Mouse (Mus musculus) cerebellum, adult 11-12 months (tissue): ENCODE results near the gene Cer1.
A peak's percentile ranks its signal among the peaks of the same experiment; 100 is the strongest.

Experiments
- DNase-seq: peaks from one replicate; pipeline ENCODE4 v3.0.0; 2022

Gene Cer1

DNA sequence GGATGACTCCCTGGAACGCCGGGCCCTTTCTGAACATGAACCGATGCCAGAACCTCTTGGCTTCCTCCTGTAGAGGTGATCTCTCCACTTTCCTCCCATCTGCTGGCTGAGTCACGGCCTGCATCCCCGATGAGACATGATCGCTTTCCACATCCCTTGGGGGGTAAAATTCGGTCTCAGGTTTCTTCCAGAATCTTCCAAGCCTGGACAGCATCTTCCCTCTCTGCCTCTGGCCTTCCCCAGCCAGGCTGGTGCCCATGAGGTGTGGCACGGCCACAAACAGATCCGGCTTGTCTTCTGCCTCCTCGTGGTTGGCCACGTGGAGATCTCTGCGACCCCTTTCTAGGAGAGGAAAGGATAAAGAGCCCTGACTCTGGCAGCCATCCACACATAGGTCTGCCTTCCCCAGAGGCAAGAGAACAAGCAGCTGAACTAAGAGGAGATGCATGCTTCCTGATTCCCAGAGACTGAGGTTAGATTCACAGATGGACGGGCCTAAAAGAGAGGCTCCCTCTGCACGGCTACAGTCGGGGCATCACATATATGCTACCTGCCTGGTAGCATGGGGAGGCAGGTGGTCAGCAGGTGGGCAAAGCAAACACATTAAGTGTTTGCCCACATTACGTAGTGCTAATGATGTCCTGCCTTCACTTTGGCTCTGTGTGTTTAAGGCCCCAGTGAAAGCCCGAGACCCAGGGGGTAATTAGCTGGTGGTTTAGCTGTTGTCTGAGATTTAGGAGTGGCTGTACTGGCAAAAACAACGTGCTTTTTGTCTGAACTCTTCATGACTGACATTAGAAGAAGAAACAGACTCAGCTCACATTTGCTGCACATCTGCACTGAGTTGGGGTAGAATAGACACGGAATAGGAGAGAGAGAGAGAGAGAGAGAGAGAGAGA is at the start of gene Cer1:
TSS of gene Cer1 (minus strand) at position 513 of the 899 bp plus-strand sequence.
- peak; percentile 64 for DNase-seq

- peak; percentile 36 for DNase-seq
These were observed 49.4 kb upstream of the Cer1 start for GRCm38 (mm10) chr4:82934308-82934707.

- peak; percentile 68 for DNase-seq
These were observed 48.8 kb upstream of the Cer1 start for GRCm38 (mm10) chr4:82933698-82934210.

DNA sequence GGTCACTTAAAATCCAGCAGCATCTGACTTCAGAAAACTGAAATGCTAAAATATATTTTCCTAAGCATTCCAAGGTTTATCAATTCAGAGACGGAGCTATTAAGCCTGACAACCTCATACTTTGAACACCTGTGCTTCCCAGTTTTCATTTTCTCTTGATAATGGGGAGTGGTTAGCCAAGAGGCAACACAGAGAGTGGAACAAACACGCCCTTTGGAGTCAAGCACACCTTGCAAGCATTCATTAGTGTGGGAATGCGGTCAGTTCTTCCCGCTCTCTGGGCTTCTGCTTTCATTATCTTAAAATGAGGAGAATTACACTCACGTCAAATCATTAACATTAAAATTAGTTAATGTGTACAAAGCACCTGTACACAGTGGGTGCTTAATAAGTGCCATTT is 45.1 kb upstream of the Cer1 start:
- no peak for DNase-seq

DNA sequence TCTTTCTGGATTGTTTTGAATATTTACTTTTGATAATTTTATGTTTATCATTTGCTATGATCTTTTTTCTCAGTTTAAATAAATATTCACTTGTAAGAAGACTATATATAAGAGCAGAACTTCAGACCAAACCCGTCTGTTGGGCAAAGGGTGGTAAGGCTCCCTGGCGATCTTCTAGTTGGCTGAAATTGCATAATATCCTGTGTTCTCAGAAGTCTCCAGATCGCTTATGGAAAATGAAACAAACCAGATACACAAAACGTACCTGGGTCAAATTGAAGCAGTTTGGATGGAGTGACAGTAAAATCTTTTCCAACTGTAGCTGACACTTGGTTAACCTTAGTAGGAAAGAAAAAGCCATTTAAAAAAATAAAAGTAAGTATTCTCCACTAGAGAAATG is 37.0 kb upstream of the Cer1 start:
- DNase-seq, result no peak

- DNase-seq, result no peak
These were observed 33.7 kb upstream of the Cer1 start for GRCm38 (mm10) chr4:82918625-82919024.

DNA sequence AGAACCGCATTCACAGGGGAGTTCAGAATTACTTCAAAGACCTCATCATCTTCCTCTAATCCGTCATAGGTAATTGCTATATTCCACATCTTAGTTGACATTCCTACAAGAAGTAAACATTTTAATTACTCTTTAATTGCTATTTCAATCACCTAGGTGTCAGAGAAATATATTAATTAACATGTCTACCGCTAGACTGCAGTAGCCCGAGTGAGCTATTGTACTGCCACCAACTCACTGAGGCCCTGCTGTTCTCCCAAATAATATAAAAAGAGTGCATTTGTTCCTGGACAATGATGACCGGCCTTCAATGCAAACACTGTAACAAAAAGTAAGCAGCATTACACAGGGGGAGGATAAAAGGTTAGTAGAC is 31.7 kb upstream of the Cer1 start:
- DNase-seq, result no peak

DNA sequence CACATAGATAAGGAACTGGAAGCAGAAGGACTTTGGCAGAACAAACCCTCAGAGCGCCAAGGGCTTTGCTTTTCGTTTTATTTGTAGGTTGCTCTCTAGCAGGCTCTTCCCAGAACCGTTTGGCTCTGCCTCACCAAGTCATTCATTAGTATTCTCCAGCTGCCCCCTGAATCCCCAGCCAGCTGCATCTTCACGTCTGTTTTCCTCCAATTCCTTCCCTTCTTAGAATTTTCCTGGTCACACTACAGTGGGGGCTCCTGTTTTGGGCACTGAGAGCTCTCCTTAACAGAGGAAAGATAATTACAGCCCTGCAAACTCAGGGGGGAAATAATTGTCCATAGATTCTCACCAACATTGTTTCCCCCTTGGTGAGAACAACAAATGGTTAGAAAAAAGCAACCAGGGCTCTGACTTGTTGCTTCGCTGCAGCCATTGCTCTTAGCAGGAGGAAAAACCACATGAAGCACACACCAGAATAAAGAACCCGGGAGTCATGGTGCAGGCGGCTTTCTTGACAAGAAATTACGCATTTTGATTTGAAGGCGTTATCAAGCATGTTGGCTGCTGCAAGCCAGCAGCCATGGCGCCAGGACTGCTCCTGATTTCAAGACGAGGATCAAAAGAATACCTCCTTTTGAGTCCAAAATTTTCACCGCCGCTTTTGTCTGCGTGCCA is 31.2 kb upstream of the Cer1 start:
- DNase-seq, result no peak

GRCm38 (mm10) chr4:82915576-82915975 is 30.6 kb upstream of the Cer1 start:
- no peak for DNase-seq

GRCm38 (mm10) chr4:82914601-82915143 is 29.7 kb upstream of the Cer1 start:
- no peak for DNase-seq

- DNase-seq, result no peak
These were observed 10.3 kb upstream of the Cer1 start for GRCm38 (mm10) chr4:82895227-82895626.

- no peak for DNase-seq
These were observed 7.3 kb upstream of the Cer1 start for GRCm38 (mm10) chr4:82892247-82892646.

DNA sequence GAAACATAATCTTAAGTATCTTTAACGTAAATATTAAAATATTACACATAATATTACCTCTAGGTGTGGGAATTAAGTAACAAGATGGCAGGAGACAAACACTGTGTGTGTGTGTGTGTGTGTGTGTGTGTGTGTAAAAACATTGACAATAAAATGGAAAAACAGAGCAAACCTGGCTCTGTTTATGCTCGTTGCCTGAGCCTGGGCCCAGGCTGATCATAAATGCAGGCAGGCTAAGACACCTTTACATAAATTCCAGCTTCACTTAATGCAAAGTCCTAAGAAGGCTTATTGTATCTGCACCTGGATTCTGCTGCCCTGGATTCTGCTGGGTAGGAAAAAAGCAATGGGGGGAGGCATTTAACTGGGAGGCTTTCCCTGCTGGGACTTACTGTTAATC is 6.6 kb upstream of the Cer1 start:
- no peak for DNase-seq

- DNase-seq, result no peak
These were observed 6.1 kb upstream of the Cer1 start for GRCm38 (mm10) chr4:82891049-82891448.

- no peak for DNase-seq
These were observed 5.6 kb upstream of the Cer1 start for GRCm38 (mm10) chr4:82890585-82890984.

DNA sequence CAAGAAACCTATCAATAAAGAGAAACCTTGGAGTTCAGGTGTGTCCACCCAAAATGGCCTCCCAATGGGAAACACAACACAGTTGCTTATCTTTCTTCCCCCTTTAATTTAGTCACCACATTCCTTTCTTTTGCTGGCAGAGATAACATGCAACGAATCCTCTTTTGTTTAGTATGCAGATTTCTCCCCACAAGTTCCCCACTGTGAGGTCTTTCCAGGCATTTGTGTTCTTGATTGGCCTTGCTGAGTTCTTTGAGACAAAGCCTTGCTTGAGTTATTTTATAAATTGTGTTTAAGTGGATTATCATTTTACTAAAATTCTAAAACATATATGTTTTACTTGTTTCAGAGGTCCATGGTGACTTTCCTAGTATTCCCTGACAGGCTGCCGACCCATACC is 1.2 kb upstream of the Cer1 start:
- no peak for DNase-seq

DNA sequence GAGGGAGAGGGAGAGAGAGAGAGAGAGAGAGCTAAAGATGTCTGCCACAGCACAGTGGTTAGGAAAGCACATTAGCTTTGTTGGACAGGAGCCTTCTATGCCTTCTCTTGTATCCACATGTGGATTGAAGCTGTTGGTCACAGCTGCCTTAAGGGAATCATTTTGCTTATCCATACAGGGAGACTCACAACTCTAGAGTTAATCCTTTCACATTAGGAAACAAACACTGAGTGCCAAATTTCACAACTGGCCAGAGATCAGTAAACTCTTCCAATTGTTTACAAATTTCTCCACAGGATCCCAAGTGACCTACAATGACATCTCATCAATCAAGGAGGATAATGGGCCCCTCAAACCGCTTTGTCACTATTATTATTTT is 576 bp upstream of the Cer1 start:
- no peak for DNase-seq

GRCm38 (mm10) chr4:82882500-82882899 is 2.4 kb downstream of the Cer1 start:
- DNase-seq, result peak; percentile 3

- no peak for DNase-seq
These were observed 3.6 kb downstream of the Cer1 start for GRCm38 (mm10) chr4:82881366-82881765.

GRCm38 (mm10) chr4:82880243-82880642 is 4.7 kb downstream of the Cer1 start:
- DNase-seq, result no peak

DNA sequence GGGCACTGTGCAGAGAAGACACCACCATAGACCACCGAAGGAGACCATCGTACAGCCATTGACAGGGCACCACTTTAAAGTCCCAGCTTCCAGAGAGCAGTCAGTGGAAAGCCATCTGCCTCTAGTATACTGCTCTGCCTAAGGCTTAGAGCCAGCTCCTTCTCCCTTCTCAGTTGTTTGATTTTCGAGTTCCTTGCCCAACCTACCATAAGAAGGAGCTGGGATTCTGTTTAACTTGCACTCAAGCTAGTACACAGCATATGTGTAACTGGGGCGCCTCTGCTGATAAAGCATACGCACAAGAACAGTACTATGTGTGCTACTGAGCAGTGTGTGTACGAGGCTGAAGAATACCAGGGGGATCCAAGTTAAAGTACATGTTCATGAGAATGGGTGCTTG is 5.8 kb downstream of the Cer1 start:
- DNase-seq, result no peak

DNA sequence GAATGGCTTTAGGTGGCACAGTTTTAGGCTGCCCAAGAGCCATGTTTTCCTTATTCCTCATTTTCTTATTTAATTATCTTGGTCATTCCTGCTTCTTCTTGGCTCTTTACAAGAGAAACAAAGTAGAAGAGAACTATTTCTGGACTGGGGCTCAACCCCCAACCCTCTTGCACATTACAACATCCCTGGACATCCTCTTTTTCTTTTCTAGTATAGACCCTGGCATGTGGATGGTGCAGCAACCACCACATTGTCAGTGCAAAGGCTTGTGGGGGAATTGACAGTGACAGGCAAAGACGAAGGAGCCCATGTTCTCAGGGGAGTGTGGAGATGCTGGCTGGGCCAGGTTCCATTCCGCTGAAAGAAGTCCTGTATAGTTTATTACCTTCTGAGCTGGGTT is 8.3 kb downstream of the Cer1 start:
- no peak for DNase-seq

DNA sequence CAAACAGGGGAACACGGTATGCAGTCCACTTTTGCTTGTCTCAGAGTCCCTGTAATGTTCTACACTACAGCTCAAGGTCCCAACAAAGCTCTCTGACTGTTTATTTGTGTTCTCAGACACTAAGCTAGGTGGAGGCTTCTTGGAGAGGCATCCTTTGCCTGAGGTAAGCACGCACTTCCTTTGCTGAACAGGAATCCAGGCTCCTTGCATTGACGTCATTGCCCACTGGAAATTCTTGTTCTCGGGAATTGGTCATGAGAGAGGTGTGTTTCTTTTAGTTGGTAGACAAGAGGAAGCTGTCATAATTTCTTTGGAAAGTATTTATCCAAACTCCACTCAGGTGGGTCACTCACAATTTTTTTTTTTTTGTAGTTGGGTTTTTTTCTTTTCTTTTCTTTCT is 9.4 kb downstream of the Cer1 start:
- no peak for DNase-seq

DNA sequence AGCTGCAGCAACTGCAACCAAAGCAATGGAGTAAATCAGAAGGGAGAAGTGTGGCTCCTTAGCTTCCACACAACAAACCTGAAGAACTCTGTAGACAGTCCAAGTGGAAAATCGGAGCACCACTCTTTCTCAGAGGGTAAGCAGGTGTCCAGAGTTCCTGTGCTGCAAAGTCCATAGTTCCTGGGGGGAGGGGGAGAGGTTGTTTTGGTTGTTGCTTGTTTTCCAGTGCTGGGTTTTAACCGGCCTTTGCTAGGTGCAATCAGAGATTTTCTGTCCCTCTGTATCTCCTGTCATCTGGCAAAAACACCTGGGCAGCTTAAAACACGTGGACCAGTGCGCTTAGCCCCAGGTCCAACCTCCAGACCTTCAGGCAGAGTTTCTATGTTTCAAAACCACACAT is 10.2 kb downstream of the Cer1 start:
- no peak for DNase-seq
